Mouse (Mus musculus): ENCODE measurements around the gene Parp8.

The Parp8 gene

DNA sequence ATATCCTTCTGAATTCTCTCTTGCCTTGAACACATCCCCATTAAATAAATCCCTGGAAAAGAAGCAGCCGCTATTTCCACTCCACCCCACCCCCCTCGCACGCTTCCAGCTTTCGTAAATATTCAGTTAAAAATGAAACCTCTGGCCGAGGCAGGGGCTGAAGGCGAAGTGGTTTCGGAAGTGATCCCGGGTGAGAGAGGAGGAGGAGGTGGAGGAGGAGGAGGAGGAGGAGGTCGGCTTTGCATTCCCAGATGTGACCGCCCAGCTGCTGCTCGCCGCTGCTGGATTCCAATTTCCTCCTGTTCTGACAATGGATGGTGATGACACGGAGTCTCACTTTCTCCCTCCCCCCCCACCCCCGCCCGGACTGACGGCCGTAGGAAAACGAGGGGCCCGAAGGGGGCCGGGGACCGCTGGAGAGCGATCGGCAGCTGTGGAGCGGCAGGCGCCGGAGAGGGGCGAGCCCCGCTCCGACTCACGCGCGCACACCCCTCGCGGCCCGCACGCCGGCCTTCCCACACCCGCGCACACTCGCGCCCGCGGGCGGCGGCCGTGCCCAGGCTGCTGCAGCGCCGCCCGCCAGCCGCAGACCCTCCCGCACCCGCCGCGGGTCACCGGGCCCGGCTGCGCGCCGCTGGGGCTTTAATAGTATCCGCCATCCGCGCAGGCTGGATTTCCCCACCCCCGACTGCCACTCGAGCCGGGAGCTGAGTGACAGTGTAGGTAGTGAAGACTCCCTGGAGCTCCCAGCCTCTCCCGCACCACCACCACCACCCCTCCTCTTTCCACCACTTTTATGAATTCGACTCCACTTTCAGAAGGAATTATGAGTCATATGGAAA lies at the start of gene Parp8:
TSS of gene Parp8 (minus strand) at position 312 of the 842 bp plus-strand sequence.
- DNase-seq (ENCODE audit: inconsistent age in 2 of 2, low spot score in 1 of 2), result peak; percentile 72 to 90

DNA sequence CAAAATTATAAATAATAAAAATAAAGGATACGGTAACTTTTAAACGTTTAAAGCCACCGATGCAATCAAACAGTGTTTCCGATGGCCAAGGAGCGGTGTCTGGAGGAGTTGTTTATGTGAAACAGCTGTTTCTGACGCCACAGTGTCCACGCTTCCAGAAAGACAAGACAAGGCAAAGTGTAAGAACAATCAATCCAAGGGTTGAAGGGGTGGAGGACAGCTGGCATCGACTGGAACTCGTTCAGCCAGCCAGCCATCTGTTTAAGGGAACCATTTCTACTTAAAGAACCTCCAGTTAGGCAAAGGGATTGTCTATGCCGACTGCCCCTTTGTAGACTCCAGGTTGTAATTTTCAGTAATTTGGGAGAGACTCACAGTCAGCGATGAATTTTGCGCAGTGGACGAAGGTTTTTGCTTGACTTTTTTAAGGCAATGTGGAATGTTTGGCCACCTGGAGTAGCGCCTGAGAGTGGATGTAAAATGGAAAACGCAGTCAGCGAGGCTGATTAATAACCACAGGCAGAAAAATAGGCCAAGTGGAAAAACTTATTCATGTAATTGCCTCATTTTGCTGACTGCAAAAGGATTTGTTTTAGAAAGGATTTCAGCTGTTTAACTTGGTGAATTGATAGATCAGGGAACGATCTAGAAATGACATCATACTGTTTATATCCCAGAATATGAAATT lies 37.4 kb upstream of the Parp8 start:
- no peak for DNase-seq (ENCODE audit: inconsistent age in 2 of 2, low spot score in 1 of 2)

DNA sequence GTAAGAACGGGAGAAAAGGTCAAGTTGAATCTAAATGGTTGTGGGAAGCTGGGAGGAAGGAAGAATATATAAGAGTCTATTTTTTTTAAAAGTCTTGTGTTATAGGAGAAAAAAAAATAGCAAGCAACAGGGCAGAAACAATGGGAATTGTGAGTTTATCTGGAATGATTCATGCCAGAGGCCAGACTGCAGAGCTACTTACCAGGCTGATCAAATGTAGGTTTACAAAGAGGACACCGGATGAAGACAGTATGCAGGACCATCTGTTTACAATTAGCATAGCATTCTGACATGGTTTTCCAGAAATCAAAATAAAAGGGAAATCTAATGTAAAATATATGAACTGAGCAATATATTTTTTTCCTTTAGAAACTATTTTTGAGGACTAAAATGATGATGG lies 31.1 kb upstream of the Parp8 start:
- DNase-seq (ENCODE audit: inconsistent age in 2 of 2, low spot score in 1 of 2), result no peak

DNA sequence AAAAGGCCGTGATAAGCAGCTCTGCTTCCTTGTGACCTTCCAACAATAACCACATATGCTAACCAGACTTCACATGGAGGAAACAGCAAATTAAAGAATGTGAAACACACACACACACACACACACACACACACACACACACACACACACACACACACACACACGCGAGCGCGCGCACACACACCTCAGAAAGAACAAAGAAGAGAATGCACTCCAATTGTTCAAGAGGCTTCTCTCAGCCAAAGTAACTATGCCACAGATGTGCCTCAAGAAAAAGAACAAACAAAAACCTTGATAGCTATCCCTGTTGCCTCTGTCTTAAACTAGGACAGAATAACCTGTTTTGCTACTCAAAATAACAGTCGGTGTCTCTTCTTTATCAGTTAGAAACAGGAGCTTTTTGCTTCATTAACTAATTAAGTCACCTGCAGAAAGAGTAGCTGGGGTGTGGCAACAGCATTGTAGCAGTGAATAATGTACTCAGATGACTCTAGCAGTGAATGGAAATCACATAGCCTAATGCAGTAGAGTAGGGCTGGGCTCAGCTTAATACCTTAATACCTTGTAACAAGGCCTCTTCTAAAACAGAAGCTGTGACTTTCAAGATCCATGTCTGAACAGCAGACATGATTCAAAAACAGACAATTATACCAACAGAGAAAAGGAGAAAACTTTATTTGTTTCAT lies 29.6 kb upstream of the Parp8 start:
- DNase-seq (ENCODE audit: inconsistent age in 2 of 2, low spot score in 1 of 2), result no peak

DNA sequence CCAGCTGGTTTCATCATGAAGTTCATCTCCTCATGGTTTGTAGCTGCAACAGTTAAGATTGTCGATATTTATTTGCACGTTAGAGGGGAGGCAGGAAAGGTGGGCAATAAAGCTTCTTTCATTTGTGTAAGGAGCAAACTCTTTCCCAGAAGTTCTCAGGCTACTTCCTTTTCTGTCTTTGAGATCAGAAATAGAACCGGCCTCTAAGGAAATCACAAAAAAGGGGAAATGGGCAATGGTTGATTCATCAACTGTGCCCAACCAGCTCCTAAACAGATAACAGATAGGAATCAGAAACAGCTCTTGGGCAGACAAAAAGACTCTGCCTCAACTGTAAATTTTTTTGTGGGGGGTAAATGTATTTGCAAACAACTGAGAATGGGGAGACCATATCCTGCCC lies 27.4 kb upstream of the Parp8 start:
- no peak for DNase-seq (ENCODE audit: inconsistent age in 2 of 2, low spot score in 1 of 2)

DNA sequence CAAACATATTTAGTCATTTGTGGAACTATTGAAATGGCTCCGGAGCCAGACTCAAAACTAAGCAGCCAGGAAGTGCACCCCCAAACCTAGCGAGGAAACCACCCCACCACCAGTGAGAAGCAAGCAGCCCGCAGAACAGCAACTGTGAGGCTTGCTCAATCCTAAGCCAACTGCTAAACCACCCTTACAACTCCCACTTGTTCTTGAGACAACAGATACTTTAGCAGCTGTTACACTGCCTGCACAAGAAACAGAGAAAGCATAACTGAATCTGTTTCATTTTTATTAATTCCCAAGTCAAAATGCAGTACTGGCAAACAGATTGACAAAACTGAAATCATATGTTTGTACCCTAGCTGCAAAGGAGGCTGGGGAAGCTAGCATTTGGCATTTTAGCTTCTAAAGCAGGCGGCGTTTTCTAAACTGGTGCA lies 23.2 kb upstream of the Parp8 start:
- no peak for DNase-seq (ENCODE audit: inconsistent age in 2 of 2, low spot score in 1 of 2)

DNA sequence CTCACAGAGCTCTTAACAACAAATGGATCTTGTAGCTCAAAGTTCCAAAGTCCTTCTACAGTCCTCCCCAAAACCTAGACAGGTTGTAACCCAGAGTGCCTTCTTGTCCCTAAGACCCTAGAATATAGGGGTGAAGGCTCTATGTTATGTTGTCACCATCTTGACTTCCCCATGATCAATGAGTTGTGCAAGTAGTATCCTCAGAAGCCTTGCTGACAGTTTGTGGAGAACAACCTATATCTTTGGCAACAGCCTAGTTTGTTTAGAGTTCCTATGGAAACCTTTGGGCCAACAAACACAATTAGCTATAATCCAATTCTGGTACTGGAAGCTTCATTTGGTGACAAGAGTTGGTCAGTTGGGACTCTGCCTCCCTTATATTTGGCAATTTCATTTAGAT lies 18.2 kb upstream of the Parp8 start:
- DNase-seq (ENCODE audit: inconsistent age in 2 of 2, low spot score in 1 of 2), result no peak

DNA sequence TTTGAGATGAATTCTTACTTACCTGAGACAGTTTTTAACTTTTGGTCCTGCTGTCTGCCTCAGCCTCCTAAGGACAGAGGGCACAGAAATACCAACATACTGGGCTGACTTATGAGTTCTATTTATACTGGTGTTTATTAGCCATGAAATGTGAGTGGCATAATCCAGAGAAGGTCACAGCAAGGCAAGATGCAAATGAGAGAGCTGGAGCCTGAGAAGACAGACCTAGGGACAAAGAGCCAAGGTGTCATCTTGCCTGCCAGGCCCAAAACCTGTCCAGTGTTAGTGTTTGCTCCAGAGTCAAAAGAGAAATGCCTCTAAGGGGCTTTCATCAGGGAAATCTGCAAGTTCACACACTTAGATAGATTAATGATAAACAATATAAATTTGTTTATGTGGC lies 15.7 kb upstream of the Parp8 start:
- DNase-seq (ENCODE audit: inconsistent age in 2 of 2, low spot score in 1 of 2), result no peak

DNA sequence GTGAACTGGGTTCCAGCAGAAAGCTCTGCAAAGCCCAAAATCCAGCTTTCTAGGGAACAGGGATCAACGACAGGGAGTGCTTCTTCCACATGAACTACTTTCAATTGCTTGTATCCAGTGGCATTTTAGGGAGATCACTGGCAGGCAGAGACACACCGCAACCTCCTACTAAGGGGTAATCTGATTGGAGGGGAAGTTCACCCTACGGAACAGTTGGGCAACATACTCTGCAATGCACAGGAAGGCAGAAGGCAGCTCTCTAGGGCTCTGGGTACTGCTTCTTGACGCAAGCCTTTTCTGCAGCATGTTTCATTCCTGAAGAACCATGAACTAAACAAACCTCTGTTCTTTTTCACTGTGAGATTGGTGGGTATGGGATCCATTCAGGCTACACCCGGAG lies 10.9 kb upstream of the Parp8 start:
- DNase-seq (ENCODE audit: inconsistent age in 2 of 2, low spot score in 1 of 2), result no peak

DNA sequence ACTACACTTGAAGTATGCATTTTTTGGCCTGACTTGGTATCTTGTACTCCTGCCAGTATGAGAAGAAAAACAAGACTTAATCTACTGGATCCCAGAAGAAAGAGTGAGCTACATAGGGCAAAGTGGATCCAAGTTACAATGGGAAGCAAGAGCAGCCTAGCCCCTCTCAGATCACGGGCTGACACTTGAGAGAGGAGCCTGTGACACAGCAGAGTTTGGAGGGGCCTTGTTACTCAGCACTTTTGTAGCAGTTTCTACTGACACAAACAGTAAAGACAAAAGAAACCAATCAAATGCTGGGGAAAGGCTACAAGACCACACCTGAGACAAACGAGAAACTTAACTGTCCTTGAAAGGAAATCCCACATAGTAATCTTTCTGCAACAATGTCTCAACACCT lies 9.8 kb upstream of the Parp8 start:
- DNase-seq (ENCODE audit: inconsistent age in 2 of 2, low spot score in 1 of 2), result no peak

DNA sequence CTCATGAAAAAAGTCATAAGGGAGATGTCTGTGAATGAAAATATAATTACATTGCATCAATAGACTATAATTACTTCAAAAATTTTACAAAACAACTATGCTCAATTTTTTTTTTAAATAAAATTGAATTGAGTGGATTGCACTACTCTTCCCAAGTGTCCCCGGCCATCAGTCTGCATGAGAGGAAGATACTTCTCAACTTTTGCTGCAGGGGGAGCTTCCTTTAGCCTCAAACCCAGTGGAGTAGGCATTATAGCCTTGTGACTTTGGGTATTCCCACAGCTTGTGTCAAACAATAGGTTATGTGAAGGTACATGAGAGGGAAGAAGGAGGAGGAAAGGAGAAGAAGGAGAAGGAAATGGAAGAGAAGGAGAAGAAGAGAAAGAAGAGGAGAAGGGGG lies 9.3 kb upstream of the Parp8 start:
- DNase-seq (ENCODE audit: inconsistent age in 2 of 2, low spot score in 1 of 2), result no peak

DNA sequence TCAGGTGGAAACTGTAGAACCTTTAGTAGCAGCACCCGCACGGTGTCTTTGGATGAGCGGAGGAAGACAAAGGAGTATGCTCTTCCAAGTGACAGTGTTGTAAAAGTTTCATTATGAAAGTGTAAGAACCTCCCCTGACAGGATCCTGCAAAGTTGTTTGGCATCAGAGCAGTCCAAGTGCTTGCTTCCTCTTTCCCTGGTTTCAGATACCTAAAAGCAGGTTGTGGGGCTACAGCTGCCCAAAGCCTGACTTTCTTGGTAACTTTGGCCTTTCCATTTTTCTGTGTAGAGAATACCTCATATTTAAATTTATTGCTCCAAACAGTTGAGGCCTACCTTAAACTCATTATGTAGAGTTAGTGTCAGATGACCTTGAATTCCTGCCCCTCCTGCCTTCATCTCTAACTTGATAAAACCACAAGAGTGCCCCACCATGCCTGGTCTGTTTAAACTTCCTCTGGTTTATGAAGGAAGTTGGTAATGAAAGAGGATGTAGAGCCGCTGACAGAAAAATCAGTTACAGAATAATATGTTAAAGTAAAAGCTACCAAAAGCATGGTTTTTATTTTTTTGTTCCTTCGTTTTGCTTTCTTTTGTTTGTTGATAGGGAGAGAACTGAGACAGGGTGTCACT lies 8.5 kb upstream of the Parp8 start:
- DNase-seq (ENCODE audit: inconsistent age in 2 of 2, low spot score in 1 of 2), result no peak

DNA sequence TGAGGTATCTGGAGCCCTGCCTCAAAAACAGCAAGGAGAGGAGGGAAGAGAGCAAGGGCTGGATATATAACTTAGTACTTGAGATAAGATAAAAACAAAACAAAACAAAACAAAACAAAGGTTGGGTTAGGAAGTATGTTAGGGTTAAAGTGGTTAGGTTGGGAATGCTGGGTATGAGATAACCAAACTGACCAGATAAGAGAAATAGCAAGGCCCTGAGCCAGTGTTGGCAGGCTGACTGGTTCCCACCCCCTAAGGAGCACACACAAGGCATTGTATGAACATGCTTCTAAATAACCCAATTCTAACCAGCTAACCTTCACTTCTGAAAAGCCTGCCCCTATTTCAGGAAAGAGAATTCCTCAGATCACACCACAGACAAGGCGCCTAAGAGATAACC lies 7.1 kb upstream of the Parp8 start:
- DNase-seq (ENCODE audit: inconsistent age in 2 of 2, low spot score in 1 of 2), result no peak

DNA sequence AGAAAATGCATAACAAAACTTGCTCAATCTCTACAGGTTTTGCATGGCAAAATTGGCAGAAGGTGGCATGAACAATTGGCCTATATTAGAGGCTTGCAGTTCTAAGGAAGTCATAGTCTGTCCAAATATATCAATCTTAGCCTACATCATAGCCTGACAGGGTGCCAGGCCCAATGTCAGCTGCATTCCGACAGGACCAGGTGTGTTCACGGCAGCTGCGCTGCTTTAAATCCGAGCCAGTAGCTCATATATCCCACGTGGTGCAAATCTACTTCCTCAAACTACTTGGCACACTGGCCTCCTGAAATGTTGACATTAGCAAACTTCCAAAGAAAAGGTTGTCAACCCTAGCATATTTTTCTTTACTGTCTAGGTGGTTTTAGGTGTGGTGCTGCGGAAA lies 6.2 kb upstream of the Parp8 start:
- no peak for DNase-seq (ENCODE audit: inconsistent age in 2 of 2, low spot score in 1 of 2)

DNA sequence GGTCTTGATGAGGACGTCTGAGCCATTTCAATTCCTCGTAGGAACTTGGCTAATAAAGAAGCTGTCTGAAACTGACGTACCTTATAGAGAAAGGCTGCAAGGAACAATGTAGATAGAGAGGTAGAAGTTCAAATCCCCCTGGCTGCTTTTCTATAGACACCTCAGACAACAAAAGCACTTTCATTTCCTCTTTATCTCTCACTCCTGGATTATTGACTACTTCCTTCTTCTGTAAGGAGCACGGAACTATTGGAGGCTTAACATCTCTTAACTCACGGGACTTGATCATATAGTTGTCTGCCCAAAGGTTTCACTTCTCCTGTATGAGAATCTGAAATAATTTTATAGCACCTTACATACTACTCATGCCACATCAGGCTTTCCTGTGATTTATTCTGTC lies 2.9 kb upstream of the Parp8 start:
- no peak for DNase-seq (ENCODE audit: inconsistent age in 2 of 2, low spot score in 1 of 2)

DNA sequence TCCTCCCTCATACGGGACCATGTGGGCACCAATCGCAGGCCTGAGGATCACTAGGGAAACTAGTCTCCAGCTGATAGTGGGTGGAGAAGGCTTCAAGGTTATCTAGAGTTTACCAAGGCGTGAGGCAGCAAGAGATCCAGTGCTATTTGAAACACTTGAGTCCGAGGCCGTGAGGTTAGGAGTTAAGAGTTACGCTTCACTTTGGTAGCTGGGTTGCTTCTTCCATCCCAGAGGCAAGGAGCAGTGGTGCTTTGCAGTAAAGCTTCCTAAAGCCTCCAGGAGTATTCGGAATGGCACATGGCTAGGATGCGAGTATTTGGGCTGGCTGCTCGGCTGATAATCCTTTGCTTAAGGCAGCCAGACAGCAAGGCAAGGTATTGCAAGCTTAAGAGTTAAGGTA lies 2.0 kb upstream of the Parp8 start:
- peak in 1 of 2 experiments; percentile 25 for DNase-seq (ENCODE audit: inconsistent age in 2 of 2, low spot score in 1 of 2)

DNA sequence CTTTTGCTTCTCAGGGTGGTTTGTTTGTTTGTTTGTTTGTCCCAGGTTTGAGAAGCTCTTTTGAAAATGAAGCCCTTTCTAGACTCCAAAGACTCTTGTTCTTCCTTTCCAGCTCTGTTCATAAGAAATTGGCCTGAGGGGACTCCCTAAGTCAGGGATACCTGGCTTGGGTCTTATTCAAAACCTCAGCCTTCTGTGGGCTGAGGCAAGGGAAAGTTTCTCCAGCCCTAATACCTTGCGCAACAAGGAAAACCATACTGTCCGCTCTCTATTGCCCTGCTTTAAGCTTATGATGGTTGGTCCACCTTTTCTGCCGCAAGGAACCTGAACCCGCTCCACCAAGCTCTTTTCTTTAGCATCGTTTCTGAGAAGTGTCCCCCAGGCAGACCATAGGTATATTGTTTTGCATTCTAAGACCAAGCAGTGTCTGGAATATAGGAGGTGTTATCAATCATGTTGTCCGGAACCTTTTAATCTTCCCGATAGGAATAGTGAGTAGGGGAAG lies 991 bp upstream of the Parp8 start:
- DNase-seq (ENCODE audit: inconsistent age in 2 of 2, low spot score in 1 of 2), result no peak

DNA sequence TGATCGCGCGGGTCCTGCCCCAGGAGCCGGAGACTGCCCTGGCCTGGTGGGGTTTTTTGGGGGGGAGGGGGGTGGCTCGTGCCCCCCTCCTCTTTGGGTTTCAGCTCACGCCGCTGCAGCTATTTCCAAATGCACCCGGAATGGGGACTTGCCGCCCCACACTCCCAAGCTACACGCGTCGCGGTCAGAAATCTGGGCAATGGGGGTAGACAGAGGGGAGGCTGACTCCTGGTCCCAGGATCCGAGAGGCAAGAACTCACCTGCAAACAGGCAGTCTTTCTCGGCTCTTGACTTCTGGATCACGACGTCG lies 466 bp downstream of the Parp8 start:
- no peak for DNase-seq (ENCODE audit: inconsistent age in 2 of 2, low spot score in 1 of 2)

DNA sequence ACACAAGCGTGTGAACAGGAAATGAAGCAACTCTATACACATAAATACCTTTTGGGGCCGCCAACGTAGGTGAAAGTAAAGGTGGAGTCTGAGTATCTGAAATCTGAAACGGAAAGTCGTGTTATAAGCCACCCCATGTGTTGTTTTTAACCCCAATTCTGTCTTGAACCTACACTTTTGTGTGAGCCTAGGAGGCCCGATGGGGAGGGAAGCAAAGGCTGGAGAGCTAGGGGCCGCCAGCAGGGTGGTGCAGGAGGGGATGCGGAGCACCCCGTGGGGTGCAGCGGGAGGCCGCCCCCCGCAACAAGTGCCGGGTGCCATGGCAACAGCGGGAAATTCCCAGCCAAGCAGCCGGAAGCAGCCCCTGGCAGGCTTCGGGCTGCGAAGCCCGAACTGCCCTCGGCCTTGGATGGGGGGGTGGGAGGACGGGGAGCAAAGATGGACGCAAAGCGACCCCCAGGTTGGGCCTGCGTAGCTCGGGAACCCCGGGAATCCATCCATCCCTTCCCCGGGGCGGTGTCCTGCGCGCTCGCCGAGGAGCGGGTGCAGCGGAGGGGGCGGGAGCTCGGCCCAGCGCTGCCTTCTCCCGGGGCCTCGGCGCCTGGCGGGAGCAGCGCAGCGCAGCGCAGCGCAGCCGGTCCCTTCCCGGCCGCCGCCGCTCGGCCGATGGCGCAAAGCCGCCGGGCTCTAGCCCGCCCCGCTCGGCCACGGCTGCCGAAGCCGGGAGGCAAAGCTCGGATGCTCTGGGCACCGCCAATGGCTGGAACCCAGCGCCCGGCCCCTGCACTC lies 1.0 kb downstream of the Parp8 start:
- DNase-seq (ENCODE audit: inconsistent age in 2 of 2, low spot score in 1 of 2), result peak; percentile 71 to 89

DNA sequence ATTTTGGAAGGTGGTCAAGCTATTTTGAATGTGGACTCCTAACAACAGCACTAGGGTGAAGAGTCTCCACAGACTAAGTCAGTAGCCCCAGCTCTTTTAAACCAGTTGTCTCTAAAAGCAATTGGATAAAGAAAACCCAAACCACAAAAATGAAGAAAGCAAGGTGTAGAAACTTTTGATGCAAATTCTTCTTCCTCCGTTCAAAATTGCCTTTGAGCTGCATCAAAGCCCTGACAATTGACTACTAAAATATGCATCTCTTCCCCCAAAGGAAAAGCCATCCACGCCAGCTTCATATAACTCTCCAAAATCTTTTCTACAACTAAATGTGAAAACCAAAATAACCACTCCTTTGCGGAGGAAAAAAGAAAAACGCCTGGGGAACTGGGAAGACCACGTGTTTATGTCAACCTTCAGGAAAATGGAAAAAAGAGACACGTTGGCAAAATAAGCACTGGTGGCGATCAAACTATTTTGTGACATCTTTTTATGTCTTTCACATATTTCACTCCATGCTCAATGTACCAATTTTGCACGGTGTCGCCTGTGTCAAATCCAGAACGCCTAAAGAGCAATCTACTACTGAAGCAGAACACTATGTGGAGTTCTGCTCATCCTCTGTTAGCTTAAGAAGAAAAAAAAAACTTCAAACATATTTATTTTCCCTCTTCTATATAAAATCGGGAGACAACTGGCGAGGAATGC lies 1.8 kb downstream of the Parp8 start:
- no peak for DNase-seq (ENCODE audit: inconsistent age in 2 of 2, low spot score in 1 of 2)
